Mouse (Mus musculus): ENCODE results near the gene Ptpra. TPM values are rescaled to one million over a fixed set of nuclear protein-coding genes. Genes with fewer than 3 reads are reported as not detected.

Gene Ptpra
- total and polyA plus RNA-seq, 2 experiments from 2014 or later, result 105 to 143 TPM

DNA sequence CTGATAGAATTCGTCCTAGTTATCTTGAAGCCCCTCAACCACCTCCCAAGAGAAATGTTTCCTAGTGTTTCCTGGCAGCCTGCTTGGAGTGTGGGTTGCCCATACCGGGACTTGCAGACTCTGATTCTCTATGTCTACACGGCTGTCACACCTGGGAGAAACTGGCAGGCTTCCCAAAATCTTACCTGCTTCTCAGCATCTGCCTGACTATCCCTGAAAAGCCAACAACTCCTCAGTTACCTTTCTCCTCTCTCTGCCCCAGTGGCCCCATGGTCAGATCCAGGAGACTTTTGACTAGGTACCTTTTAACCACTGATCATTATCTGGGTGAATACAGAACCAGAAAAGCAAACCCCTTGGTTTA lies 1.6 kb downstream of the Ptpra start:
- H3K4me2 ChIP-seq (ENCODE audit: low read depth, low read length), result peak overlapping the region; percentile 60
- ATAC-seq (no peak), DNase-seq (ENCODE audit: low spot score) (no peak)
- H3K4me1 ChIP-seq (ENCODE audit: insufficient read depth, low read length), result peaks cover 17% of the 10 kb centered on the region
- H3K27ac ChIP-seq, result no peak overlapping the region
- no peak for TF ChIP-seq CTCF (IDR thresholded peaks at IDR 0.05; ENCODE audit: low read depth)
- no peaks in the 10 kb centered on the region for H3K27me3 ChIP-seq (ENCODE audit: insufficient read depth, low read length)
- H3K9me3 ChIP-seq (ENCODE audit: low read length), result no peaks in the 10 kb centered on the region
- H3K9ac ChIP-seq (replicated peaks; ENCODE audit: low read length), result peak overlapping the region; percentile 86
- 37% methylated on average over 3 of the region's 3 CpGs for WGBS
- peak overlapping the region; percentile 93 for H3K4me3 ChIP-seq (ENCODE audit: low read length)
- no peaks in the 10 kb centered on the region for H3K36me3 ChIP-seq (ENCODE audit: insufficient read depth, low read length)

GRCm38 (mm10) chr2:130452266-130452665 lies 2.2 kb downstream of the Ptpra start:
- H3K27me3 ChIP-seq (ENCODE audit: insufficient read depth, low read length), result no peaks in the 10 kb centered on the region
- no peak overlapping the region for H3K27ac ChIP-seq
- peaks cover 17% of the 10 kb centered on the region for H3K4me1 ChIP-seq (ENCODE audit: insufficient read depth, low read length)
- no peaks in the 10 kb centered on the region for H3K9me3 ChIP-seq (ENCODE audit: low read length)
- peak overlapping the region; percentile 60 for H3K4me2 ChIP-seq (ENCODE audit: low read depth, low read length)
- H3K36me3 ChIP-seq (ENCODE audit: insufficient read depth, low read length), result no peaks in the 10 kb centered on the region
- ATAC-seq (no peak), DNase-seq (ENCODE audit: low spot score) (no peak)
- H3K4me3 ChIP-seq (ENCODE audit: low read length), result peak overlapping the region; percentile 93; the same call in 1 of the 2 replicates
- 58% methylated on average over 2 of the region's 2 CpGs for WGBS
- no peak overlapping the region for H3K9ac ChIP-seq (replicated peaks; ENCODE audit: low read length)
- no peak for TF ChIP-seq CTCF (IDR thresholded peaks at IDR 0.05; ENCODE audit: low read depth)

DNA sequence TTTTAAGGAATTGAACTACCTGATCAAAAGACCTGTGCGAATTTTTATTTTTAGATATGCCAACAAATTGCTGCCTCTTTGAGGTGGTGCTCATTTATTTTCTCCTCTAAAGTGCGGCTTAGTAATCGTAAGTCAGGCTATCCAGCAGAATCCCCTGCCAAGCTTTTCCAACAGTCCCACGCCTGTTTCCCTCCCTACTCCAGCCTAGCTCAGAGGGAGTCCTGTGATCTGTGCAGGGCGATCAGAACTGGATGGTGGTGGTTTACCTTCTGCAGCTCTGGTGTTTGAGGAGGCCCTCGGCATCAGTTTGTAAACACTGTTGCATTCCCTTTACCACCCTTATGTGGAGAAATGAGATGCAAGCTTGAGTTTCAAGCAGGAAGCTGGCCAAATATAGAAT lies 3.3 kb downstream of the Ptpra start:
- Histone ChIP-seq H3K27me3 (ENCODE audit: insufficient read depth, low read length) (no peaks in the 10 kb centered on the region), H3K4me2 (ENCODE audit: low read depth, low read length) (0 out of 2 replicates have a peak overlapping the region, but pooled peaks have one; percentile 8), H3K9ac (replicated peaks; ENCODE audit: low read length) (no peak overlapping the region), H3K27ac (no peak overlapping the region), H3K4me1 (ENCODE audit: insufficient read depth, low read length) (peaks cover 17% of the 10 kb centered on the region), H3K9me3 (ENCODE audit: low read length) (no peaks in the 10 kb centered on the region), H3K4me3 (ENCODE audit: low read length) (no peak overlapping the region), H3K36me3 (ENCODE audit: insufficient read depth, low read length) (no peaks in the 10 kb centered on the region)
- DNase-seq (ENCODE audit: low spot score) (no peak), ATAC-seq (no peak)
- WGBS, result 45% methylated on average over 6 of the region's 6 CpGs
- no peak for TF ChIP-seq CTCF (IDR thresholded peaks at IDR 0.05; ENCODE audit: low read depth)

DNA sequence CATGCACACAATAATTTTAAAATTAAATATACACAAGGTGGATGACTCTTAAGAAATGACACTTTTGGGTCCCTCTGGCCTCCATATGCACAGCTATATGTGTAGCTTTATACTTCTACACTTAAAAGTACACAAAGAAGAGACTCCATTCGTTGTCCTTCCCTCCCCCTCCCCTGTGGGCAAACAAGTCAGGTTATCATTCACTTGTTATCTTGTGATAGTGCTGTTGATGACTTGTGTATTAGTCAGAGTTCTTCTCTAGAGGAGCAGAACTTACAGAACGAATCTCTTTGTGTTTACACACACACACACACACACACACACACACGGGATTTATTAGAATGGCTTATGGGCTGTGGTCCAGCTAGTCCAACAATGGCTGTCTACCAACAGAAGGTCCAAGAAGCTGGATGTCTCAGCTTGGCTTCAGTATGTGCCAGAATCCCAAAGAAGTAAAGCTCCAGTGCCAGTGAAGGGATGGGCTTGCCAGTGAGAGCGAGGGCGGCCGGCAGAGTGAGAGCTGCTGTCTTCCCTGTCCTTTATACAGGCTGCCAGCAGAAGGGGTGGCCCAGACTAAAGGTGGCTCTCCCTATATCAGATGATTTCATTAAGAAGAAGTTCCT lies 4.8 kb downstream of the Ptpra start:
- Histone ChIP-seq H3K9me3 (ENCODE audit: low read length) (no peaks in the 10 kb centered on the region), H3K4me2 (ENCODE audit: low read depth, low read length) (no peak overlapping the region), H3K27me3 (ENCODE audit: insufficient read depth, low read length) (no peaks in the 10 kb centered on the region), H3K4me1 (ENCODE audit: insufficient read depth, low read length) (peaks cover 17% of the 10 kb centered on the region), H3K9ac (replicated peaks; ENCODE audit: low read length) (no peak overlapping the region), H3K27ac (peak overlapping the region; percentile 41; the same call in 1 of the 2 replicates), H3K4me3 (ENCODE audit: low read length) (no peak overlapping the region), H3K36me3 (ENCODE audit: insufficient read depth, low read length) (no peaks in the 10 kb centered on the region)
- no peak for TF ChIP-seq CTCF (IDR thresholded peaks at IDR 0.05; ENCODE audit: low read depth)
- 31% methylated on average over 6 of the region's 6 CpGs for WGBS
- DNase-seq (ENCODE audit: low spot score) (peak; percentile 84), ATAC-seq (peak; percentile 44)

- 79% methylated on average over 3 of the region's 3 CpGs for WGBS
These were observed 7.8 kb downstream of the Ptpra start for GRCm38 (mm10) chr2:130457871-130458270.

GRCm38 (mm10) chr2:130459576-130459975 lies 9.5 kb downstream of the Ptpra start:
- no peak for ATAC-seq
- TF ChIP-seq CTCF (IDR thresholded peaks at IDR 0.05; ENCODE audit: low read depth), result no peak
- H3K4me3 ChIP-seq (ENCODE audit: low read length), result no peak overlapping the region
- no peak overlapping the region for H3K27ac ChIP-seq
- H3K9me3 ChIP-seq (ENCODE audit: low read length), result no peaks in the 10 kb centered on the region
- H3K4me1 ChIP-seq (ENCODE audit: insufficient read depth, low read length), result no peaks in the 10 kb centered on the region; the same call in 1 of the 2 replicates
- no peak for DNase-seq (ENCODE audit: low spot score)
- H3K9ac ChIP-seq (replicated peaks; ENCODE audit: low read length), result no peak overlapping the region
- no peaks in the 10 kb centered on the region for H3K36me3 ChIP-seq (ENCODE audit: insufficient read depth, low read length)
- no peak overlapping the region for H3K4me2 ChIP-seq (ENCODE audit: low read depth, low read length)
- H3K27me3 ChIP-seq (ENCODE audit: insufficient read depth, low read length), result no peaks in the 10 kb centered on the region
- 86% methylated on average over 3 of the region's 3 CpGs for WGBS

More at GRCm38 (mm10) chr2:130457871-130458270, 7.8 kb downstream of the Ptpra start:
- Histone ChIP-seq H3K4me3 (ENCODE audit: low read length) (no peak overlapping the region), H3K27ac (no peak overlapping the region), H3K4me2 (ENCODE audit: low read depth, low read length) (no peak overlapping the region), H3K27me3 (ENCODE audit: insufficient read depth, low read length) (no peaks in the 10 kb centered on the region), H3K9me3 (ENCODE audit: low read length) (no peaks in the 10 kb centered on the region), H3K4me1 (ENCODE audit: insufficient read depth, low read length) (peaks cover 6% of the 10 kb centered on the region), H3K9ac (replicated peaks; ENCODE audit: low read length) (no peak overlapping the region), H3K36me3 (ENCODE audit: insufficient read depth, low read length) (no peaks in the 10 kb centered on the region)
- TF ChIP-seq CTCF (IDR thresholded peaks at IDR 0.05; ENCODE audit: low read depth), result no peak
- DNase-seq (ENCODE audit: low spot score) (no peak), ATAC-seq (no peak)

DNA sequence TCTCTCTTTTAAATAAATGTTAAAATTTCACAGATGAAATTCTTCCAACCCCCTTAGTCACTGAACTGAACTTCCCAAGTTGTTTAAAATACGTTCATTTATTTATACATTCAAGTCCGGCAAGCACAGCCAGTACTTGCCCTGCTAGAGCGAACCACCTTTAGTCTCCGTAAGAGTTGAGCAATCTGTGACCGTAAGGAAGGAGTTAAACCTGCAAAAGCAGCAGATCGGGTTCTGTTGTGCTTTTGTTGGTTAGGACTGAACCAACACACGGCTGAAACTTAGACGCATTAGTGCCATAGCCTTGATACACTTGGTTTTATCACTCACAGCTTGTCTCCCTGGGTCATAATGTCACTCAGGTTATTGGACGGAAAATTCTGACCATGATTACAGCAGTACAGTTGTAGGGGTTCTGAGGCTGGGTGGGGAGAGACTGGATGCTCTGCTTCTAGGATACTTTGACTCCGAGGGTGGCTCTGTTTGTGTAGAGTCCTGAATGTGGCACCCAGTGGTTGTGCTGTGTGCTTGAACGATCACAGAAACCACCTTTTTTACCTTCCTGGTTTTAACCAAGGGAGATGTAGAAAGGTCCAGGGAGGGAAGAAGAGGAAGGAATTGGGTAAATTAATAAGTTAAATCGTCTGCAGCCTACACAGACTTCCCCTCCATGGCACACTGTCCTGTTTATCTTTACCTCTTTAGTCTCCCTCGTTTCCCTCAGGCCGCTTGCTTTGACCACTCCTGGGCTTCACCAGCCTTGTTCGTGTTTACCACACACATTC lies 11.4 kb downstream of the Ptpra start:
- H3K4me2 ChIP-seq (ENCODE audit: low read depth, low read length), result no peak overlapping the region
- H3K9me3 ChIP-seq (ENCODE audit: low read length), result no peaks in the 10 kb centered on the region
- no peaks in the 10 kb centered on the region for H3K27me3 ChIP-seq (ENCODE audit: insufficient read depth, low read length)
- H3K27ac ChIP-seq, result no peak overlapping the region
- DNase-seq (ENCODE audit: low spot score) (no peak), ATAC-seq (no peak)
- H3K9ac ChIP-seq (replicated peaks; ENCODE audit: low read length), result no peak overlapping the region
- no peaks in the 10 kb centered on the region for H3K4me1 ChIP-seq (ENCODE audit: insufficient read depth, low read length)
- no peak for TF ChIP-seq CTCF (IDR thresholded peaks at IDR 0.05; ENCODE audit: low read depth)
- H3K36me3 ChIP-seq (ENCODE audit: insufficient read depth, low read length), result no peaks in the 10 kb centered on the region
- H3K4me3 ChIP-seq (ENCODE audit: low read length), result no peak overlapping the region
- WGBS, result 77% methylated on average over 15 of the region's 15 CpGs
